ENCODE assay signal across 27 mouse cellular contexts in genomic region chr7:24086871-24087270, GRCm38 (mm10). TPM values are rescaled to one million over a fixed set of nuclear protein-coding genes. Genes with fewer than 3 reads are reported as not detected.
DNase-seq lines count a peak whose midpoint lies in the region; ATAC-seq and TF ChIP-seq lines count a peak whose summit lies in the region.
"Had no signal": no experiment of that assay in that cellular context is flagged by ENCODE, and none has a peak within 500 bp of the region (broad histone marks: within the 10 kb centered on the region; RNA-seq: fewer than 3 reads in every experiment).

No protein-coding gene starts in this region.

- no peak overlapping the region for H3K9ac ChIP-seq in intestine, postnatal 0 days (ENCODE audit: low read depth, low read length)
- H3K9ac ChIP-seq in intestine, embryonic 16.5 days (ENCODE audit: low read depth, low read length): no peak overlapping the region
- H3K9ac ChIP-seq in ES-E14 (ENCODE audit: insufficient read depth, low read depth, low read length, poor library complexity, severe bottlenecking): peak overlapping the region; percentile 88
- H3K9ac ChIP-seq: embryonic facial prominence, embryonic 12.5 days; forebrain, embryonic 15.5 days; heart, embryonic 13.5 days; hindbrain, embryonic 12.5 days had no signal

- no peaks in the 10 kb centered on the region for H3K4me1 ChIP-seq in intestine, postnatal 0 days (replicated peaks; ENCODE audit: control insufficient read depth, insufficient read depth, low read length)
- peaks cover 11% of the 10 kb centered on the region for H3K4me1 ChIP-seq in intestine, embryonic 16.5 days (ENCODE audit: control insufficient read depth, insufficient read depth, low read length)
- H3K4me1 ChIP-seq in E14TG2a.4 (replicated peaks; ENCODE audit: low read depth, low read length): peaks cover 55% of the 10 kb centered on the region
- peaks cover 2 to 11% of the 10 kb centered on the region in 2 experiments; a peak in 2 of 4 replicates for H3K4me1 ChIP-seq in ES-E14 (ENCODE audit: control insufficient read depth in 2 of 2, insufficient read depth in 2 of 2, low read length in 2 of 2, poor library complexity in 1 of 2)

- H3K27me3 ChIP-seq in intestine, postnatal 0 days (replicated peaks; ENCODE audit: control insufficient read depth, insufficient read depth, low read length): no peaks in the 10 kb centered on the region
- no peaks in the 10 kb centered on the region for H3K27me3 ChIP-seq in intestine, embryonic 16.5 days (replicated peaks; ENCODE audit: control insufficient read depth, insufficient read depth, low read length)
- H3K27me3 ChIP-seq in E14TG2a.4 (ENCODE audit: insufficient read depth, low read length): no peaks in the 10 kb centered on the region
- no peaks in the 10 kb centered on the region for H3K27me3 ChIP-seq in splenic B cell, adult 2 months (ENCODE audit: control insufficient read depth, insufficient read depth, low read length, poor library complexity, severe bottlenecking)
- H3K27me3 ChIP-seq: embryonic facial prominence, embryonic 12.5 days; forebrain, embryonic 15.5 days; heart, embryonic 13.5 days; hindbrain, embryonic 12.5 days had no signal

- H3K27ac ChIP-seq in intestine, postnatal 0 days (ENCODE audit: low read depth, low read length): 0 out of 2 replicates have a peak overlapping the region, but pooled peaks have one; percentile 7
- no peak overlapping the region for H3K27ac ChIP-seq in intestine, embryonic 16.5 days (ENCODE audit: low read length)
- no peak overlapping the region for H3K27ac ChIP-seq in ES-E14 (ENCODE audit: insufficient read depth, low read depth, low read length, poor library complexity, severe bottlenecking)
- H3K27ac ChIP-seq: embryonic facial prominence, embryonic 12.5 days; forebrain, embryonic 15.5 days; heart, embryonic 13.5 days; hindbrain, embryonic 12.5 days had no signal

- TF ChIP-seq CTCF in intestine, postnatal 0 days (IDR thresholded peaks at IDR 0.05; ENCODE audit: low read depth): no peak
- TF ChIP-seq CTCF in E14TG2a.4 (conservative IDR thresholded peaks at IDR 0.05; ENCODE audit: low read length): no peak

- no peak overlapping the region for H3K4me3 ChIP-seq in intestine, postnatal 0 days (ENCODE audit: low read depth, low read length)
- no peak overlapping the region for H3K4me3 ChIP-seq in intestine, embryonic 16.5 days (ENCODE audit: low read length)
- H3K4me3 ChIP-seq in E14TG2a.4 (replicated peaks; ENCODE audit: low read length) (peak overlapping the region; percentile 82), ES-E14 (ENCODE audit: insufficient read depth in 1 of 2, low read depth in 1 of 2, low read length in 2 of 2, poor library complexity in 1 of 2, severe bottlenecking in 1 of 2) (peak overlapping the region; percentile 69 to 78)
- H3K4me3 ChIP-seq: embryonic facial prominence, embryonic 12.5 days; forebrain, embryonic 15.5 days; heart, embryonic 13.5 days; hindbrain, embryonic 12.5 days had no signal

- no peak overlapping the region for H3K4me2 ChIP-seq in intestine, postnatal 0 days (replicated peaks; ENCODE audit: low read depth)
- no peak overlapping the region for H3K4me2 ChIP-seq in intestine, embryonic 16.5 days (ENCODE audit: low read depth, low read length)
- H3K4me2 ChIP-seq: embryonic facial prominence, embryonic 12.5 days; forebrain, embryonic 15.5 days; heart, embryonic 13.5 days; hindbrain, embryonic 12.5 days had no signal

- DNase-seq in ES-E14 (ENCODE audit: low read depth, low spot score): no peak
- peak; percentile 37 for DNase-seq in splenic B cell, adult 2 months (ENCODE audit: low read depth, low spot score)
- no peak for DNase-seq in frontal cortex, adult 2 months (ENCODE audit: extremely low spot score in 1 of 2, low spot score in 1 of 2)
- no peak for DNase-seq in lung, adult 18-20 months
- DNase-seq: adrenal gland, postnatal 10 days; cerebellum, adult 11 months; cerebellum, adult 8-10 months; cerebellum, postnatal 25 days; gastrocnemius, postnatal 14 days; heart, postnatal 4 days; kidney, adult 11 months; kidney, adult 9 months had no signal

- no peak for ATAC-seq in intestine, postnatal 0 days
- ATAC-seq in intestine, embryonic 16.5 days: no peak
- ATAC-seq: forebrain, embryonic 15.5 days; hindbrain, embryonic 16.5 days had no signal

- peaks cover 9% of the 10 kb centered on the region; the same call in 1 of the 2 replicates for H3K36me3 ChIP-seq in intestine, postnatal 0 days (ENCODE audit: control insufficient read depth, insufficient read depth)
- peaks cover 12% of the 10 kb centered on the region for H3K36me3 ChIP-seq in intestine, embryonic 16.5 days (ENCODE audit: control insufficient read depth, insufficient read depth, low read length)
- H3K36me3 ChIP-seq in E14TG2a.4 (ENCODE audit: insufficient read depth, low read length) (peaks cover 36% of the 10 kb centered on the region), ES-E14 (ENCODE audit: control insufficient read depth, insufficient read depth, low read length, poor library complexity, severe bottlenecking) (peaks cover 6% of the 10 kb centered on the region)
- H3K36me3 ChIP-seq in splenic B cell, adult 2 months (ENCODE audit: control insufficient read depth, insufficient read depth, low read length, poor library complexity, severe bottlenecking): peaks cover 1% of the 10 kb centered on the region; the same call in 1 of the 2 replicates

- H3K9me3 ChIP-seq in intestine, postnatal 0 days (ENCODE audit: control insufficient read depth): no peaks in the 10 kb centered on the region
- H3K9me3 ChIP-seq in intestine, embryonic 16.5 days (ENCODE audit: control insufficient read depth, low read length): peaks cover 3% of the 10 kb centered on the region; the same call in 1 of the 2 replicates
- H3K9me3 ChIP-seq in E14TG2a.4 (ENCODE audit: low read length): 0 out of 2 replicates have a peak, but pooled peaks cover 2% of the 10 kb centered on the region
- H3K9me3 ChIP-seq in ES-E14 (ENCODE audit: control insufficient read depth, insufficient read depth, low read depth, low read length): no peaks in the 10 kb centered on the region

- WGBS in intestine, postnatal 0 days: 97% methylated on average over 4 of the region's 4 CpGs
- 94% methylated on average over 4 of the region's 4 CpGs for WGBS in intestine, embryonic 16.5 days

- in situ Hi-C loops in ES-E14 (cut with MboI; ENCODE audit: low sequenced_read_pairs in 2 of 2, unreplicated experiment in 2 of 2): no loop called here

TF ChIP-seq in ES-E14, 5 proteins besides CTCF, POLR2A, EP300 and RAD21:
- TF ChIP-seq ZNF384 (IDR thresholded peaks at IDR 0.05; ENCODE audit: low read depth, low read length) (no peak), CHD2 (IDR thresholded peaks at IDR 0.05; ENCODE audit: low read depth, low read length) (no peak), MAFK (IDR thresholded peaks at IDR 0.05; ENCODE audit: insufficient read depth, low read depth, low read length) (no peak), ZC3H11A (IDR thresholded peaks at IDR 0.05; ENCODE audit: borderline replicate concordance, low read depth, low read length) (no peak), HCFC1 (IDR thresholded peaks at IDR 0.05; ENCODE audit: borderline replicate concordance, insufficient read depth, low read length) (no peak)
TF ChIP-seq in ES-E14: peak in this region for 0.

RNA-seq across cellular contexts. Expression of gene Zfp180, which starts 5.1 kb away (rescaled TPM):
- polyA plus RNA-seq in intestine, postnatal 0 days (2015; fragmentation: Nextera tagmentation; extraction: Ambion mirVana): 5.2 and 6.5 TPM in 2 replicates
- polyA plus RNA-seq in intestine, embryonic 16.5 days (2015; fragmentation: Nextera tagmentation; extraction: Ambion mirVana): 13.2 and 15.0 TPM in 2 replicates
- total RNA-seq in ES-E14 (2012; rRNA removed): 17.8 and 22.0 TPM in 2 replicates
- polyA plus RNA-seq in frontal cortex, adult 2 months (2012; rRNA removed): 33.3 and 35.1 TPM in 2 replicates

RNA-seq across cellular contexts. Expression of gene Zfp112, which starts 25.2 kb away (rescaled TPM):
- polyA plus RNA-seq in intestine, postnatal 0 days (2015; fragmentation: Nextera tagmentation; extraction: Ambion mirVana): 2.0 and 2.2 TPM in 2 replicates
- 4.3 and 5.3 TPM in 2 replicates for polyA plus RNA-seq in intestine, embryonic 16.5 days (2015; fragmentation: Nextera tagmentation; extraction: Ambion mirVana)
- 0.90 and 0.98 TPM in 2 replicates for total RNA-seq in ES-E14 (2012; rRNA removed)
- 8.2 and 9.4 TPM in 2 replicates for polyA plus RNA-seq in frontal cortex, adult 2 months (2012; rRNA removed)

RNA-seq across cellular contexts. Expression of gene Vmn1r183, which starts 33.8 kb away (rescaled TPM):
- not detected in 2 replicates for polyA plus RNA-seq in intestine, postnatal 0 days (2015; fragmentation: Nextera tagmentation; extraction: Ambion mirVana)
- not detected in 2 replicates for polyA plus RNA-seq in intestine, embryonic 16.5 days (2015; fragmentation: Nextera tagmentation; extraction: Ambion mirVana)
- not detected in 2 replicates for total RNA-seq in ES-E14 (2012; rRNA removed)
- not detected in 2 replicates for polyA plus RNA-seq in frontal cortex, adult 2 months (2012; rRNA removed)
- total RNA-seq: adrenal gland, postnatal 10 days; adrenal gland, postnatal 4 days; gastrocnemius, adult 18-20 months; gastrocnemius, postnatal 14 days; heart, postnatal 4 days had no signal
- polyA plus RNA-seq: brain, embryonic 14.5 days; cortical plate, adult 2 months; embryonic facial prominence, embryonic 12.5 days; forebrain, embryonic 11.5 days; forebrain, embryonic 15.5 days; gonadal fat pad, adult 2 months; heart, embryonic 13.5 days; heart, postnatal 0 days; hindbrain, embryonic 12.5 days; hindbrain, embryonic 16.5 days had no signal

RNA-seq across cellular contexts. Expression of gene Zfp235, which starts 47.1 kb away (rescaled TPM):
- 7.9 and 8.0 TPM in 2 replicates for polyA plus RNA-seq in intestine, postnatal 0 days (2015; fragmentation: Nextera tagmentation; extraction: Ambion mirVana)
- polyA plus RNA-seq in intestine, embryonic 16.5 days (2015; fragmentation: Nextera tagmentation; extraction: Ambion mirVana): 12.0 and 13.6 TPM in 2 replicates
- 4.7 and 4.8 TPM in 2 replicates for total RNA-seq in ES-E14 (2012; rRNA removed)
- 17.5 and 18.6 TPM in 2 replicates for polyA plus RNA-seq in frontal cortex, adult 2 months (2012; rRNA removed)

Comparison
In these comparisons a context has a peak if more than half of its experiments do, and no peak if none do; other contexts are left out.
1. H3K4me3 ChIP-seq: peak in E14TG2a.4 (single experiment) and ES-E14 (2 of 2); none in intestine, postnatal 0 days (single experiment) and intestine, embryonic 16.5 days (single experiment).